Mouse (Mus musculus) kidney, adult 11 months (tissue): ENCODE results near the gene Msantd1.
"Not testable (repeated sequence)": the region's sequence is repeated elsewhere in the genome, so short reads cannot be mapped to it uniquely, and the experiment has no call there.

ENCODE experiments used
- DNase-seq: peaks from one replicate; pipeline ENCODE4 v3.0.0; 2022

Gene Msantd1

GRCm38 (mm10) chr5:34907910-34908725 is at the start of gene Msantd1:
Gene Msantd1 (plus strand): TSS chr5:34908012.
- DNase-seq, result no peak

- DNase-seq, result no peak
Measured at GRCm38 (mm10) chr5:34865367-34865766, 42.4 kb upstream of the Msantd1 start.

DNA sequence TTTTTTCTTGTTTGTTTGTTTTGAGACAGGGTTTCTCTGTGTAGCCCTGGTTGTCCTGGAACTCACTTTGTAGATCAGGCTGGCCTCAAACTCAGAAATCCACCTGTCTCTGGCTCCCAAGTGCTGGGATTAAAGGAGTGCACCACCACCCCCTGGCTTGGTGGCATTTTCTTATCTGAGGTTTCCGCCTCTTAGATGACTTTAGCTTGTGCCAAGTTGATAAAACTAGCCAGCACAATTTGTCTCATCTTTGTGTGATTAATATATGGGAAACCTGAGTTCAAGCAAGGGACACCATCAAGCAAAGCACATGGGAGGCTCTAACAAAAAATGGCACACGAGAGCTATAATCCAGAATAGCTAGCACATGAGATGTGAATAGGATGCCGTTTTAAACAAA is 27.5 kb upstream of the Msantd1 start:
- DNase-seq, result not testable (repeated sequence)

DNA sequence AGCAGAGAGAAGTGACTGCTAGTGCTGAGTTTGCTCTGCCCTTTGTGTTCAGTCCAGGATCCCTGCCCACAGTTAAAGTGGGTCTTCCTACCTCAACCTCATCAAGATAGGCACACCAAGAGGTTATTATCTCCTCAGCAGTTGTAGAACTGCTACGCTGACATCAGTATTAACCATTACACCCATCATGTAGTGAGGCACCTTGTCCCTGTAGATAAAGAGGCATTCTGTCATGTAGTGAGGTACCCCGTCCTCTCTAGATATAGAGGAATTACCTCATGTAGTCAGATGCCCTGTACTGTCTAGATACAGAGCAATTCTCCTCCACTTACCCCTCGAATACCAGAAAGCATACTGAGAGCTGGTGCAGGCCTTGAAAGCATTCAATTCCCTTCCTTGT is 26.8 kb upstream of the Msantd1 start:
- no peak for DNase-seq

DNA sequence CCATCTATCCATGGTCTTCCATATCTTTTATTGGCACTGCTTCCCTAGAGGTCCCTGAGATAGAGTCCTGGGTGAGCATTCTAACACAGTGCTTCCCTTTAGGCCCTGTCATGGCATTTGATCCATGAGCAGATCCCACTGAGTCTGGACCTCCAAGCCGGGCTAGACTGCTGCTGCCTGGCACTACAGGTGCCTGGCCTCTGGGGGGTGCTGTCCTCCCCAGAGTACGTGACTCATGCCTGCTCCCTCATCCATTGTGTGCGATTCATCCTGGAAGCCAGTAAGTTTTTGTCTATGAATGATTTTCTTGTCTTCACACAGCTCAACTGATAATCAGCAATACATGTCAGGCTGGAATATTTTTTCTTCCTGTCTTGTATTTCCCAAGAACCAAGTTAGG is 22.6 kb upstream of the Msantd1 start:
- DNase-seq, result no peak

- DNase-seq, result no peak
Measured at GRCm38 (mm10) chr5:34889252-34889651, 18.6 kb upstream of the Msantd1 start.

DNA sequence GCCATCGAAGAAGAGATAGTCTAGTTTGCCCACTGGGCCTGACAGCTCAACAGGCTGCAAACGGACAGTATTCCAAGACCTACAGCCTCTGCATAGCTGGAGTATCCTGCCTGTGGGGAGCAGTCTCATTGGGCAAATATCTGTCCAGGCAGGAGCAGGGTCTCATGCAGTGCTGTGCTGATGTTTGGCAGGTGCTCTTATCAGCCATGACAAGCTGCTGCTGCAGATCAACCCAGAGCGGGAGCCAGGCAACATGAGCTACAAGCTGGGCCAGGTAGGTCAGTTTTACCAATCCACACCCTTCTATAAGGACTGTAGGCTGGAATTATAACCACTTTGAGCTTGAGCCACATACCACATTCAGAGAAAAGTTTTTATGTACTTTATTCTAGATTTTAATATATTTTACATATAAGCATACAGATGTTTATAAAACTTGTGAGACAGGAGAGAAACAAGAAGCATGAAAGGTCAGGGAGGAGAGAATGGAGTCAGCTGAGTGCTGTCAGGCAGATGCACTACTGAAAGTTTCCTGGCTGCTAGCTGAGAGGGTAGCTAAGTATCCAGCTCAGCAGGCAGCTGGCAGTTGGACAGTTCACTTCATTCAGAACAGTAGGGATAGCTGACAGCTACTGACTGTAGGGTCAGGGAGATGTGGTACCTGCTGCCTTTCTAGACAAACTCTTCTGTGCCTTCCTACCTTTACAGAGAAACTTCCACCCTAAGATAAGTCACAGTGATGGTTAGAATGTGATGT is 10.9 kb upstream of the Msantd1 start:
- DNase-seq, result no peak

DNA sequence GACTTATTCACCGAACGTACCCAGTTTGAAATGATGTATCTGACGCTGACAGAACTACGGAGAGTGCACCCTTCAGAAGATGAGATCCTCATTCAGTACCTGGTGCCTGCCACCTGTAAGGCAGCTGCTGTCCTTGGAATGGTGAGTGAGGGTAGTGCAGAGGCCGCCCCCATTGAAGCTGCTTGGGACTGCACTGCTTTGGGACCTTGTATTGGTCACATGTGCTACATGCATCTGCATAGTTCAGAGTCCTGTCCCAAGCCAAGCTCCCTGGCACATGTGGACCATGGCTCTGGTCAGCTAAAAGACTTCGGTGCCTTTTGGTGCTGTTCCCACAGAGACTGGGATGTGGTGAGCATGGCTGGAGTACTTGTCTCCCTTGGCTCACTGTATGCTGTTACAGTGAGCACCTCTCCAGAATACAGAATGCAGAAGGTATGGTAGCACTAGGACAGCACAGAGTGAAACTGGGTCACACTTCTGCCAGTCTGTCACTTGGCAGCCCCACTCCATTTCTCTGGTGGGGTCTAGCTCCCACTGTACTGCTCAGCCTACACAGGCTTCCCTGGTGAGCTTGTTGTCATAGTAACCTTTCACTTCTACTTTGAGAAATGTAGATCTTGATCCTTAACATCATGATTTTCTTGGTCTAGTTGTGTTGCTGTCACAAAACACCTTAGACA is 7.9 kb upstream of the Msantd1 start:
- DNase-seq, result no peak

DNA sequence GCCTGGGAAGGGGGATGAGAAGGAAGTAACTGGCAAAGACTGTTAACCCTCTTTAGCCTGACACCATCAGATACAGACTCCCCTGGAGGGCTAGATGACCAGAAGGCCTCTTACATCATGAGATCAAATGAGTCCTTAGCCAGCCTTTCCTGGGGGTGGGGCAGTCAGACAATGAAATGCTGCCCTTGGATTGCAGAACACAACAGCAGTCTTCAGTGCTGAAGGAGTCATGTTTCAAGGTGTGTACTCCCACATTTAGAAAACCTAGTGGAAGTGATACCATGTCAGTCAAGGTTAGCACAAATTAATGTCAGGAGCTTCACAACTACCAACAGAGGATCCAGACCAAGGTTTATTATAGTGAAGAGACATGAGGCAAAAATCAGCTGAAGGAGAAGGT is 5.4 kb upstream of the Msantd1 start:
- no peak for DNase-seq

DNA sequence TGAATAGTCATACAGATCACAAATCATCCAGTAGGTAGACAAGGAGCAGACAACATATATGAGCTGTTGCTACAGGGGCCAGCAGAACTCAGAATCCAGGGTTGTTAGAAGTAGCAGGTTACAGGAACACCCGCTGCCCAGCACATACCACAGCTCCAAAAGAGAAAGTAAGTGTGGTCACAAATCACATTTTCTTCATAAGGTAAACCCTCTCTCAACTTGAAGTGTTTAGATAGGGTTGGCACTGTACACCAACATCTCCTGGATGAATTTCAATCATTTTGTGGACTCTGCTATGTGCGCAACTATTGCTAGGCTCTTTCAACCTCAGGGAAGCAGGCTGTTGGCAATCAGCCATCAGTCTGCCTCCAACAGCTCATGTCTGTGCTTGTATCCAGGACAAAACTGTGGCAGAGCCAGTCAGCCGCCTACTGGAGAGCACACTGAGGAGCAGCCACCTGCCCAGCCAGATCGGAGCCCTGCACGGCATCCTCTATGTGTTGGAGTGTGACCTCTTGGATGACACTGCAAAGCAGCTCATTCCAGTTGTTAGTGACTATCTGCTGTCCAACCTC is 4.9 kb upstream of the Msantd1 start:
- no peak for DNase-seq

DNA sequence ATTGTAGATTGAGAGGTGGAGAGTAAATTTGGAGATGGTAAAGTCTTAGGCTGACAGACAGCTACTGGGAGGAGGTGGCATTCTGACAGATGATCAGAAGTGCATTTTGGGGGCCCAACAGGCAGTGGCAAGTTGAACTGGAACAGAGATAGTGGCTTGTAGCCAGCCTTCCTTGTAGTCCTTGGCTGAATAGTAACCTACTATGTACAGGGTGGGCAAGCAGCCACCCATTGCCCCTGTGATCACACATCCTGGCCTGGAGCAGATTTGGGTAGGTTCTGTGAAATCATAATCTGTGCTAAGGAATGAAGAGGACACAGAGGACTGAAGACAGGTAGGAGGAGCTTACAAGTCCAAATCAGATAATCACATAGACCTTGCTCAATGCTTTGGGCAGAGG is 3.4 kb upstream of the Msantd1 start:
- DNase-seq, result no peak

DNA sequence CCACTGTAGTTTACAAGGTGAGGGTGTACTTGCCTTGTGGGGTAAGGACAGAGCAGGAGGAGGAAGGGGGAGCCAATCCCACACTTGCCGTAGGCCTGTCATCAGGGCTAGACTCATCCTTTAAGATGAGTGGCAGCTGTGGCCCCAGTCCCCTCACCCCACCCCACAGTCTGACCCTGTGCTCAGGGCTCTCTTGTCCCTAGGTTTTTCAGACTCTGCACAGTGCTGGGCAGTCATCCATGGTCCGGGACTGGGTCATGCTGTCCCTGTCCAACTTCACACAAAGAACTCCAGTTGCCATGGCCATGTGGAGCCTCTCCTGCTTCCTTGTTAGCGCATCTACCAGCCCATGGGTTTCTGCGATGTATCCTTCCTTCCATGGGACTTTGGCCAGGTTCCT is 582 bp upstream of the Msantd1 start:
- DNase-seq, result no peak

GRCm38 (mm10) chr5:34908726-34909633 is 1.2 kb downstream of the Msantd1 start:
- DNase-seq, result peak; percentile 25

- no peak for DNase-seq
Measured at GRCm38 (mm10) chr5:34909634-34910503, 2.1 kb downstream of the Msantd1 start.

GRCm38 (mm10) chr5:34910504-34910815 is 2.6 kb downstream of the Msantd1 start:
- no peak for DNase-seq

- peak; percentile 43 for DNase-seq
Measured at GRCm38 (mm10) chr5:34915801-34916200, 8.0 kb downstream of the Msantd1 start.

- no peak for DNase-seq
Measured at GRCm38 (mm10) chr5:34917234-34917655, 9.4 kb downstream of the Msantd1 start.

DNA sequence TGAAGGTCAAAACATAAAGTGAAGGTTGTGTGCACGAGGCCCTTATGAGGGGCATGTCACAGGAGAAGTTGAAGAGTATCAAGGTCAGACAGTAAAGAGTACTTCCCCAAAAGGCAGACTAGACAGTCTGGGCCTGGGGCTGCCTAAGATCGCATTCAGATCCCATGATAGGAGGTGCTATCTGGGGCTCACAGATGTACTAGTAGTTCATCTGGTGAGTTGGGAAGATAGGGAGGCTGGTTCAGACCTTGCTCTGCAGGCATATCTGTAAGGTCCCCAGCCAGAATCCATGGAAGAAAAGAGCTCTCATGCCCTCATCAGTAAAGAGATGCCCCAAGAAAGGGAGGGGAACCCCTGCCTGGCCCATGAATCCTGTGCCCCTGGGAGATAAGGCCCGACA is 11.0 kb downstream of the Msantd1 start:
- no peak for DNase-seq

- DNase-seq, result no peak
Measured at GRCm38 (mm10) chr5:34922531-34922930, 14.7 kb downstream of the Msantd1 start.

DNA sequence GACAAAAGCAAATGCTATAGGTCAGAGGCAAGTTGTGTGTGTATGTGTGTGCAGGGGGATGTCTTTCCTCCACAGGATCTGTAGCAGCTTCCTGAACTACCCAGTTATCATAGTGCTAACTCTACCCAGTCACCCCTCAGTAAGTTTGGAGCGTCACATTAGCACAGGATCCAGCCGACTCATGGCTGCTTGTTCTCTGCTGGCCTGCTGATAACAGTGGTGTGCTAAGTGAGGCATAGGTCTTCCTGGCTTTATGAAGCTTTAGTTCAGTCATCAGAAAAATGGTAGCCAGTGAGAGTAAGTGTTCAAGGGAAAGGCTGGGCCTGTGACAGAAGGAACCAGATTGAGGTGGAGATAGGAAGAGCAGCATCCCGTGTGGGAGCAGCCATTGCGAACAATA is 16.1 kb downstream of the Msantd1 start:
- DNase-seq, result no peak

DNA sequence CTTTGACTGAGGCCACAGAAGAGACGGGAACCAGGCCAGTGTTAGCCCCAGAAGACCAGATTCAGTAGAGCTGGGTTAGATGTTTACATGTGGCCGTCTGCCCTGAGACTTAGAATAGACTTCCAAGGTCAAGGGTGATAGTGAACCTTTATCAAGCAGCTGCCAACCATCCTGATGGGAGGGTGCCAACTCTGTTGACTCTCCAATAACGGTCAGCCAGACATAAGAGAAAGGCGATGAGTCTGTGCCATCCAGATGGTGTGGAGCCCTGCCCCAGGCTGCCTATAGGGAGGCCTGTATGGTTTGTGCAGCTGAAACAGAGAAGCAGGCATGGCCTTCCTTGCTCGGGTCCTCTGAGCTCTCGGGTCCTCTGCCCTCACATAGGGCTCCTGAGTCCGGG is 16.7 kb downstream of the Msantd1 start:
- DNase-seq, result no peak
